Mouse (Mus musculus) fibroblast of lung, adult 2 months (primary cell): ENCODE measurements around the gene Sult5a1.

ENCODE experiments used
- DNase-seq: peaks from one replicate; pipeline ENCODE4 v3.0.0-alpha.2; 2011; ENCODE audit warnings: low read depth

The Sult5a1 gene

GRCm38 (mm10) chr8:123101244-123101643 is 56.9 kb downstream of the Sult5a1 start:
- DNase-seq, result no peak

GRCm38 (mm10) chr8:123100288-123100687 is 57.8 kb downstream of the Sult5a1 start:
- peak; percentile 83 for DNase-seq

GRCm38 (mm10) chr8:123097786-123098584 is 60.1 kb downstream of the Sult5a1 start:
- DNase-seq, result no peak

GRCm38 (mm10) chr8:123097216-123097615 is 60.9 kb downstream of the Sult5a1 start:
- no peak for DNase-seq
